Mouse (Mus musculus) megakaryocyte-erythroid progenitor cell, adult 5 weeks (primary cell): ENCODE measurements around the gene Myom1. TPM values are rescaled to one million over a fixed set of nuclear protein-coding genes. Genes with fewer than 3 reads are reported as not detected.

Experiments used
- polyA plus RNA-seq: library from polyadenylated mRNA; stranded (reverse); fragments of >175 nt; gene quantifications from 2 replicates; pipeline ENCODE4 v1.2.3, GENCODE M21; 2012

Gene Myom1
- 0.53 and 2.7 TPM in 2 replicates for polyA plus RNA-seq

DNA sequence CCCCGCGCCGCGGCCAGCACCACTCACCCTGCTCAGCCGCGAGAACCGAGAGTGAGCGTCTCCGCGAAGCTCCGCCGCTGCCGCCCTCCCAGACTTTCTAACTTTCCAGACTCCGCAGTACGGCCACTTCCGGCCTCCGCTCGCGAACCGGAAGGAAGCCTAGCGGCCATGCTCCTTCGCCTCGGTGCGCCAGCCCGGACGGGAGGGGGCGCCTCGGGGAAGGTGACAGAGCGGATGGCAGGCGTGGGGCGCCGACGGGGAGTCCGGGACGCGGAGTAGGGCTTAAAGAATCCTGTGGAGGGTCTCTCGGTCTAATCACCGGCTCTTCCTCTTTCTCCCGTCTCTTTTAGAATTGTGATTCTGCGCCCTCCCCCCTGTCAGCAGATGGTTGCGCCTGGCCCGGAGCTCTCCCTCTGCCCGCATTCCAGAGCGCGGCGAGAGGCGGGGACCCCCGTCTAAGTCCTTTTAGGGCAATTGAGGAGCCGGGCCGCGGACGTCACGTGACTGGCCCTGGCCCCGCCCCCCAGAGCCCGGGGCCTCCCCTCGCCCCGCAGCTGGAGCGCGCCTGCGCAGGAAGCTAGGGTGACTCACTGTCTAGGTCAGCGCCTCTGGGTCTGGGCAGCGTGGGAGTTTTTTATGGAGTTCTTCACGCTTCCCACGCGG is at the start of gene Myom1:
Gene Myom1, plus strand, starts transcription at position 553 of the 663 bp plus-strand sequence.

GRCm38 (mm10) chr17:71002744-71003094 is 286 bp downstream of the Myom1 start, which contains the start of gene Myl12a:
Gene Myl12a (minus strand): TSS chr17:71002878.

Other genes starting within 250 kb of the Myom1 start
- gene Tgif1, start 149.1 kb upstream of the Myom1 start, polyA plus RNA-seq = 31.1 and 41.2 TPM in 2 replicates
- gene Myl12a, start 245 bp downstream of the Myom1 start, polyA plus RNA-seq = 116 and 127 TPM in 2 replicates
- gene Lpin2, start 179.9 kb downstream of the Myom1 start, polyA plus RNA-seq = 36.1 and 43.9 TPM in 2 replicates